21 mouse cellular contexts compared by ENCODE assay signal in genomic region chr2:166819849-166820248, GRCm38 (mm10). TPM values are rescaled to one million over a fixed set of nuclear protein-coding genes. Genes with fewer than 3 reads are reported as not detected.
A peak's percentile ranks its signal among the peaks of the same experiment; 100 is the strongest.
DNase-seq lines count a peak whose midpoint lies in the region; ATAC-seq lines count a peak whose summit lies in the region.
"Had no signal": no experiment of that assay in that cellular context is flagged by ENCODE, and none has a peak within 500 bp of the region (broad histone marks: within the 10 kb centered on the region; RNA-seq: fewer than 3 reads in every experiment).

No protein-coding gene starts in this region.

- WGBS in limb, embryonic 13.5 days: 91% methylated on average over 8 of the region's 8 CpGs
- WGBS in limb, embryonic 10.5 days: 91% methylated on average over 8 of the region's 8 CpGs
- 84% methylated on average over 8 of the region's 8 CpGs for WGBS in kidney, embryonic 14.5 days

- H3K27ac ChIP-seq in limb, embryonic 13.5 days: no peak overlapping the region
- no peak overlapping the region for H3K27ac ChIP-seq in limb, embryonic 10.5 days
- H3K27ac ChIP-seq in kidney, embryonic 14.5 days (ENCODE audit: low read depth, low read length): no peak overlapping the region
- H3K27ac ChIP-seq: embryonic facial prominence, embryonic 13.5 days; forebrain, embryonic 12.5 days; heart, adult 2 months; hindbrain, embryonic 10.5 days; hindbrain, embryonic 14.5 days had no signal

- no peak for DNase-seq in frontal cortex, postnatal 36 days (ENCODE audit: low spot score in 2 of 2)
- no peak for DNase-seq in limb, embryonic 10.5 days (ENCODE audit: low spot score)
- DNase-seq in right cerebral cortex, postnatal 36 days (ENCODE audit: low spot score in 2 of 2): no peak
- DNase-seq: adrenal gland, postnatal 14 days; cerebellum, adult 18-20 months; cerebellum, adult 9-11 months; cerebellum, postnatal 36 days; gastrocnemius, postnatal 36 days; heart, adult 2 months had no signal

- H3K9me3 ChIP-seq in limb, embryonic 13.5 days: no peaks in the 10 kb centered on the region
- no peaks in the 10 kb centered on the region for H3K9me3 ChIP-seq in limb, embryonic 10.5 days (replicated peaks)
- no peaks in the 10 kb centered on the region for H3K9me3 ChIP-seq in kidney, embryonic 14.5 days (ENCODE audit: control insufficient read depth, low read length)
- H3K9me3 ChIP-seq: embryonic facial prominence, embryonic 13.5 days; forebrain, embryonic 12.5 days; hindbrain, embryonic 10.5 days had no signal

- H3K4me1 ChIP-seq in limb, embryonic 13.5 days: no peaks in the 10 kb centered on the region; the same call in 1 of the 2 replicates
- H3K4me1 ChIP-seq in limb, embryonic 10.5 days: peaks cover 9% of the 10 kb centered on the region; the same call in 1 of the 2 replicates
- H3K4me1 ChIP-seq in kidney, embryonic 14.5 days (ENCODE audit: control insufficient read depth, insufficient read depth, low read length): peaks cover 10% of the 10 kb centered on the region
- H3K4me1 ChIP-seq: forebrain, embryonic 12.5 days had no signal

- H3K36me3 ChIP-seq in limb, embryonic 13.5 days: no peaks in the 10 kb centered on the region
- peaks cover 9% of the 10 kb centered on the region; the same call in 1 of the 2 replicates for H3K36me3 ChIP-seq in limb, embryonic 10.5 days
- H3K36me3 ChIP-seq in kidney, embryonic 14.5 days (ENCODE audit: control insufficient read depth, insufficient read depth, low read length): no peaks in the 10 kb centered on the region
- H3K36me3 ChIP-seq: forebrain, embryonic 12.5 days had no signal

- 0 out of 2 replicates have a peak overlapping the region, but pooled peaks have one; percentile 13 for H3K9ac ChIP-seq in limb, embryonic 13.5 days
- H3K9ac ChIP-seq in kidney, embryonic 14.5 days (ENCODE audit: low read depth, low read length): no peak overlapping the region
- H3K9ac ChIP-seq: embryonic facial prominence, embryonic 13.5 days; forebrain, embryonic 12.5 days; hindbrain, embryonic 14.5 days had no signal

- no peak overlapping the region for H3K4me3 ChIP-seq in limb, embryonic 13.5 days
- no peak overlapping the region for H3K4me3 ChIP-seq in limb, embryonic 10.5 days
- no peak overlapping the region for H3K4me3 ChIP-seq in kidney, embryonic 14.5 days (ENCODE audit: low read length)
- H3K4me3 ChIP-seq: embryonic facial prominence, embryonic 13.5 days; forebrain, embryonic 12.5 days; heart, adult 2 months; hindbrain, embryonic 10.5 days had no signal

- peak; percentile 78 for ATAC-seq in frontal cortex, adult (ENCODE audit: low TSS enrichment)
- no peak for ATAC-seq in limb, embryonic 13.5 days (ENCODE audit: low FRiP score, low read depth)
- peak; percentile 21; the same call in 1 of the 2 replicates for ATAC-seq in megakaryocyte progenitor cell, adult 5-6 weeks (replicated peaks; ENCODE audit: poor library complexity)
- no peak for ATAC-seq in kidney, embryonic 14.5 days (ENCODE audit: low FRiP score, low TSS enrichment)
- ATAC-seq: activated CD4-positive, CD25-positive, alpha-beta regulatory T cell, adult 4 months; forebrain, embryonic 16.5 days; Patski had no signal

- no peaks in the 10 kb centered on the region for H3K27me3 ChIP-seq in limb, embryonic 13.5 days
- H3K27me3 ChIP-seq in limb, embryonic 10.5 days (ENCODE audit: low read depth, poor library complexity, severe bottlenecking): no peaks in the 10 kb centered on the region
- no peaks in the 10 kb centered on the region for H3K27me3 ChIP-seq in kidney, embryonic 14.5 days (ENCODE audit: control insufficient read depth, insufficient read depth, low read length)
- H3K27me3 ChIP-seq: embryonic facial prominence, embryonic 13.5 days; forebrain, embryonic 12.5 days; Patski had no signal

- H3K4me2 ChIP-seq in limb, embryonic 13.5 days (replicated peaks): no peak overlapping the region
- no peak overlapping the region for H3K4me2 ChIP-seq in kidney, embryonic 14.5 days (replicated peaks; ENCODE audit: low read depth, low read length)
- H3K4me2 ChIP-seq: embryonic facial prominence, embryonic 13.5 days; forebrain, embryonic 12.5 days; heart, embryonic 11.5 days; hindbrain, embryonic 14.5 days had no signal

RNA-seq across cellular contexts. Expression of gene Arfgef2, which starts 14.5 kb away (rescaled TPM):
- polyA plus RNA-seq in limb, embryonic 13.5 days (2015; fragmentation: Nextera tagmentation; extraction: Ambion mirVana): 3.8 and 4.1 TPM in 2 replicates
- 4.4 and 5.2 TPM in 2 replicates for polyA plus RNA-seq in limb, embryonic 10.5 days (2016; fragmentation: Nextera tagmentation; extraction: Ambion mirVana)
- 14.8 and 16.3 TPM in 2 replicates for total RNA-seq in megakaryocyte progenitor cell, adult 5-6 weeks (2015)
- 15.2 and 17.3 TPM in 2 replicates for total RNA-seq in megakaryocyte progenitor cell, adult 5-6 weeks (2017)
- 2.8 and 5.6 TPM in 2 replicates for polyA plus RNA-seq in kidney, embryonic 14.5 days (2014; fragmentation: Nextera tagmentation; extraction: Ambion mirVana)

RNA-seq across cellular contexts. Expression of gene Trp53rkb, which starts 27.5 kb away (rescaled TPM):
- polyA plus RNA-seq in limb, embryonic 13.5 days (2015; fragmentation: Nextera tagmentation; extraction: Ambion mirVana): 8.7 and 9.4 TPM in 2 replicates
- polyA plus RNA-seq in limb, embryonic 10.5 days (2016; fragmentation: Nextera tagmentation; extraction: Ambion mirVana): 14.5 and 15.5 TPM in 2 replicates
- 3.2 and 5.6 TPM in 2 replicates for total RNA-seq in megakaryocyte progenitor cell, adult 5-6 weeks (2015)
- total RNA-seq in megakaryocyte progenitor cell, adult 5-6 weeks (2017): 1.1 and 2.5 TPM in 2 replicates
- polyA plus RNA-seq in kidney, embryonic 14.5 days (2014; fragmentation: Nextera tagmentation; extraction: Ambion mirVana): 9.1 and 10.1 TPM in 2 replicates

Comparison
In these comparisons a context has a peak if more than half of its experiments do, and no peak if none do; other contexts are left out.
1. ATAC-seq: peak in frontal cortex, adult (single experiment) and megakaryocyte progenitor cell, adult 5-6 weeks (single experiment); none in limb, embryonic 13.5 days (single experiment) and kidney, embryonic 14.5 days (single experiment).